Mouse (Mus musculus): ENCODE data around the gene Dmc1.

- TF ChIP-seq CTCF (IDR thresholded peaks at IDR 0.05; ENCODE audit: borderline replicate concordance, control insufficient read depth, extremely low read depth, insufficient read depth, low read length, poor library complexity) (no peak), POLR2A (IDR thresholded peaks at IDR 0.05; ENCODE audit: control insufficient read depth, extremely low read depth, insufficient read depth, low read length, poor library complexity) (no peak)
Measured at GRCm38 (mm10) chr15:79529935-79530334, 75.0 kb downstream of the Dmc1 start.
